Mouse (Mus musculus): Measurements from ENCODE around the gene Tmem109. TPM values are rescaled to one million over a fixed set of nuclear protein-coding genes. Genes with fewer than 3 reads are reported as not detected.
A peak's percentile ranks its signal among the peaks of the same experiment; 100 is the strongest.

The Tmem109 gene
- total and polyA plus RNA-seq, 2 experiments from 2014 or later: 27.9 to 37.4 TPM

GRCm38 (mm10) chr19:10831424-10831823, 50.4 kb downstream of the Tmem109 start:
- H3K27ac ChIP-seq: no peak overlapping the region
- H3K27me3 ChIP-seq (ENCODE audit: insufficient read depth, low read length): no peaks in the 10 kb centered on the region
- 13% methylated on average over 5 of the region's 5 CpGs for WGBS
- peak; percentile 63 for TF ChIP-seq CTCF (IDR thresholded peaks at IDR 0.05; ENCODE audit: low read depth)
- H3K9ac ChIP-seq (replicated peaks; ENCODE audit: low read length): no peak overlapping the region
- ATAC-seq (peak; percentile 59; the same call in 1 of the 2 replicates), DNase-seq (ENCODE audit: low spot score) (peak; percentile 71)
- H3K4me2 ChIP-seq (ENCODE audit: low read depth, low read length): no peak overlapping the region
- H3K36me3 ChIP-seq (ENCODE audit: insufficient read depth, low read length): no peaks in the 10 kb centered on the region
- H3K9me3 ChIP-seq (ENCODE audit: low read length): no peaks in the 10 kb centered on the region
- H3K4me1 ChIP-seq (ENCODE audit: insufficient read depth, low read length): no peaks in the 10 kb centered on the region
- H3K4me3 ChIP-seq (ENCODE audit: low read length): no peak overlapping the region

GRCm38 (mm10) chr19:10829436-10830175, 52.2 kb downstream of the Tmem109 start, which contains the start of gene Cd6:
Gene Cd6, minus strand, starts transcription at chr19:10830058.
- 92% methylated on average over 16 of the region's 16 CpGs for WGBS
- no peak for TF ChIP-seq CTCF (IDR thresholded peaks at IDR 0.05; ENCODE audit: low read depth)
- no peaks in the 10 kb centered on the region for H3K27me3 ChIP-seq (ENCODE audit: insufficient read depth, low read length)
- H3K27ac ChIP-seq: no peak within 1 kb of the TSS
- no peak within 1 kb of the TSS for H3K9ac ChIP-seq (replicated peaks; ENCODE audit: low read length)
- ATAC-seq (no peak), DNase-seq (ENCODE audit: low spot score) (no peak)
- no peaks in the 10 kb centered on the region for H3K4me1 ChIP-seq (ENCODE audit: insufficient read depth, low read length)
- H3K36me3 ChIP-seq (ENCODE audit: insufficient read depth, low read length): no peaks in the 10 kb centered on the region
- H3K4me3 ChIP-seq (ENCODE audit: low read length): no peak within 1 kb of the TSS
- no peaks in the 10 kb centered on the region for H3K9me3 ChIP-seq (ENCODE audit: low read length)
- H3K4me2 ChIP-seq (ENCODE audit: low read depth, low read length): no peak within 1 kb of the TSS

DNA sequence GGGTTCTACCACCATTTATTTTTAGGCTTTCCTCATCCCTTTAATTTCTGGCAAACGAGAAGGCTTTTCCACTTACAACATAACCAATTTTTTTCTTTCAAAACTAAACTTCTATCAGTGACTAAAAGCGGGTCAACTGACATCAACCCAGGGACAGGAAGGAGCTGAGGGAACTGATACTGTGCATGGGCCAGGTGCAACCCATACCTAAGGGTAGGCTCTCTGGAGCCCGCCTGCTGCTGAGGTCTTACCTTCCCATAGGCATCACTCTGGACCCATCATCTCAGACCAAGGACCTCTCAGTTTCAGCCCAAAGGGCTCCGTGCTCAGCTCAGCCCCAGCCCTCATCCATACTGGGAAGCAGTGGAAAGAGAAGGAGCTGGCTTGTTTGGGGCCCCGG, 53.5 kb downstream of the Tmem109 start:
- Histone ChIP-seq H3K4me3 (ENCODE audit: low read length) (no peak overlapping the region), H3K4me2 (ENCODE audit: low read depth, low read length) (no peak overlapping the region), H3K27me3 (ENCODE audit: insufficient read depth, low read length) (no peaks in the 10 kb centered on the region), H3K36me3 (ENCODE audit: insufficient read depth, low read length) (no peaks in the 10 kb centered on the region), H3K4me1 (ENCODE audit: insufficient read depth, low read length) (no peaks in the 10 kb centered on the region), H3K9ac (replicated peaks; ENCODE audit: low read length) (no peak overlapping the region), H3K9me3 (ENCODE audit: low read length) (no peaks in the 10 kb centered on the region), H3K27ac (no peak overlapping the region)
- WGBS: 89% methylated on average over 5 of the region's 5 CpGs
- TF ChIP-seq CTCF (IDR thresholded peaks at IDR 0.05; ENCODE audit: low read depth): no peak
- DNase-seq (ENCODE audit: low spot score) (no peak), ATAC-seq (no peak)

GRCm38 (mm10) chr19:10824061-10824460, 57.7 kb downstream of the Tmem109 start:
- no peak for TF ChIP-seq CTCF (IDR thresholded peaks at IDR 0.05; ENCODE audit: low read depth)
- Histone ChIP-seq H3K36me3 (ENCODE audit: insufficient read depth, low read length) (no peaks in the 10 kb centered on the region), H3K4me2 (ENCODE audit: low read depth, low read length) (no peak overlapping the region), H3K27ac (no peak overlapping the region), H3K9ac (replicated peaks; ENCODE audit: low read length) (no peak overlapping the region), H3K9me3 (ENCODE audit: low read length) (no peaks in the 10 kb centered on the region), H3K4me1 (ENCODE audit: insufficient read depth, low read length) (no peaks in the 10 kb centered on the region), H3K4me3 (ENCODE audit: low read length) (no peak overlapping the region), H3K27me3 (ENCODE audit: insufficient read depth, low read length) (no peaks in the 10 kb centered on the region)
- 92% methylated on average over 7 of the region's 7 CpGs for WGBS
- ATAC-seq (no peak), DNase-seq (ENCODE audit: low spot score) (no peak)

GRCm38 (mm10) chr19:10822534-10822933, 59.3 kb downstream of the Tmem109 start:
- TF ChIP-seq CTCF (IDR thresholded peaks at IDR 0.05; ENCODE audit: low read depth): no peak
- WGBS: 93% methylated on average over 4 of the region's 4 CpGs

GRCm38 (mm10) chr19:10821319-10821718, 60.5 kb downstream of the Tmem109 start:
- Histone ChIP-seq H3K4me1 (ENCODE audit: insufficient read depth, low read length) (no peaks in the 10 kb centered on the region), H3K4me3 (ENCODE audit: low read length) (no peak overlapping the region), H3K4me2 (ENCODE audit: low read depth, low read length) (no peak overlapping the region), H3K9me3 (ENCODE audit: low read length) (no peaks in the 10 kb centered on the region), H3K27me3 (ENCODE audit: insufficient read depth, low read length) (no peaks in the 10 kb centered on the region), H3K27ac (no peak overlapping the region), H3K36me3 (ENCODE audit: insufficient read depth, low read length) (no peaks in the 10 kb centered on the region), H3K9ac (replicated peaks; ENCODE audit: low read length) (no peak overlapping the region)
- DNase-seq (ENCODE audit: low spot score): no peak
- no peak for ATAC-seq
- TF ChIP-seq CTCF (IDR thresholded peaks at IDR 0.05; ENCODE audit: low read depth): no peak
- 47% methylated on average over 7 of the region's 7 CpGs for WGBS

More at GRCm38 (mm10) chr19:10822534-10822933, 59.3 kb downstream of the Tmem109 start:
- H3K9ac ChIP-seq (replicated peaks; ENCODE audit: low read length): no peak overlapping the region
- H3K4me2 ChIP-seq (ENCODE audit: low read depth, low read length): no peak overlapping the region
- H3K4me1 ChIP-seq (ENCODE audit: insufficient read depth, low read length): no peaks in the 10 kb centered on the region
- no peaks in the 10 kb centered on the region for H3K27me3 ChIP-seq (ENCODE audit: insufficient read depth, low read length)
- ATAC-seq: no peak
- no peak for DNase-seq (ENCODE audit: low spot score)
- H3K27ac ChIP-seq: no peak overlapping the region
- no peaks in the 10 kb centered on the region for H3K36me3 ChIP-seq (ENCODE audit: insufficient read depth, low read length)
- H3K9me3 ChIP-seq (ENCODE audit: low read length): no peaks in the 10 kb centered on the region
- no peak overlapping the region for H3K4me3 ChIP-seq (ENCODE audit: low read length)

Other genes starting within 250 kb of the Tmem109 start
- gene Vwce, start 247.8 kb downstream of the Tmem109 start, total RNA-seq (2014; rRNA removed): 1.3 and 7.0 TPM in 2 replicates
- gene Vwce, start 247.8 kb downstream of the Tmem109 start, polyA plus RNA-seq (2015; fragmentation: Nextera tagmentation; extraction: Ambion mirVana): 1.5 and 1.7 TPM in 2 replicates
- gene Pga5, start 203.9 kb downstream of the Tmem109 start, total RNA-seq (2014; rRNA removed): not detected in 2 replicates
- gene Pga5, start 203.9 kb downstream of the Tmem109 start, polyA plus RNA-seq (2015; fragmentation: Nextera tagmentation; extraction: Ambion mirVana): not detected in 2 replicates
- 29.8 and 30.7 TPM in 2 replicates for gene Vps37c, start 193.3 kb downstream of the Tmem109 start, total RNA-seq (2014; rRNA removed)
- gene Vps37c, start 193.3 kb downstream of the Tmem109 start, polyA plus RNA-seq (2015; fragmentation: Nextera tagmentation; extraction: Ambion mirVana): 25.8 and 27.2 TPM in 2 replicates
- 0.68 TPM in 1 of 2 replicates, not detected in the other for gene Cd5, start 143.0 kb downstream of the Tmem109 start, total RNA-seq (2014; rRNA removed)
- 0.26 and 0.32 TPM in 2 replicates for gene Cd5, start 143.0 kb downstream of the Tmem109 start, polyA plus RNA-seq (2015; fragmentation: Nextera tagmentation; extraction: Ambion mirVana)
- gene Cd6, start 51.9 kb downstream of the Tmem109 start, total RNA-seq (2014; rRNA removed): not detected in 2 replicates
- gene Cd6, start 51.9 kb downstream of the Tmem109 start, polyA plus RNA-seq (2015; fragmentation: Nextera tagmentation; extraction: Ambion mirVana): 0.08 TPM in 1 of 2 replicates, not detected in the other
- gene Slc15a3, start 42.3 kb downstream of the Tmem109 start, total RNA-seq (2014; rRNA removed): 1.5 and 1.9 TPM in 2 replicates
- 0.21 and 0.78 TPM in 2 replicates for gene Slc15a3, start 42.3 kb downstream of the Tmem109 start, polyA plus RNA-seq (2015; fragmentation: Nextera tagmentation; extraction: Ambion mirVana)
- gene Tmem132a, start 12.1 kb downstream of the Tmem109 start, total RNA-seq (2014; rRNA removed): 358 and 359 TPM in 2 replicates
- gene Tmem132a, start 12.1 kb downstream of the Tmem109 start, polyA plus RNA-seq (2015; fragmentation: Nextera tagmentation; extraction: Ambion mirVana): 131 and 141 TPM in 2 replicates
- 351 and 368 TPM in 2 replicates for gene Prpf19, start 13.2 kb upstream of the Tmem109 start, total RNA-seq (2014; rRNA removed)
- 37.5 and 40.3 TPM in 2 replicates for gene Prpf19, start 13.2 kb upstream of the Tmem109 start, polyA plus RNA-seq (2015; fragmentation: Nextera tagmentation; extraction: Ambion mirVana)
- gene Zp1, start 38.6 kb upstream of the Tmem109 start, total RNA-seq (2014; rRNA removed): 1.2 TPM in 1 of 2 replicates, not detected in the other
- gene Zp1, start 38.6 kb upstream of the Tmem109 start, polyA plus RNA-seq (2015; fragmentation: Nextera tagmentation; extraction: Ambion mirVana): 0.50 and 0.60 TPM in 2 replicates
- 0.47 and 1.1 TPM in 2 replicates for gene Ptgdr2, start 55.2 kb upstream of the Tmem109 start, total RNA-seq (2014; rRNA removed)
- gene Ptgdr2, start 55.2 kb upstream of the Tmem109 start, polyA plus RNA-seq (2015; fragmentation: Nextera tagmentation; extraction: Ambion mirVana): 0.11 and 0.16 TPM in 2 replicates
- gene Ccdc86, start 67.3 kb upstream of the Tmem109 start, total RNA-seq (2014; rRNA removed): 5.3 and 5.4 TPM in 2 replicates
- gene Ccdc86, start 67.3 kb upstream of the Tmem109 start, polyA plus RNA-seq (2015; fragmentation: Nextera tagmentation; extraction: Ambion mirVana): 14.2 and 15.1 TPM in 2 replicates
- not detected in 2 replicates for gene Ms4a10, start 92.7 kb upstream of the Tmem109 start, total RNA-seq (2014; rRNA removed)
- not detected in 2 replicates for gene Ms4a10, start 92.7 kb upstream of the Tmem109 start, polyA plus RNA-seq (2015; fragmentation: Nextera tagmentation; extraction: Ambion mirVana)
- gene Ms4a15, start 111.2 kb upstream of the Tmem109 start, total RNA-seq (2014; rRNA removed): not detected in 2 replicates
- gene Ms4a15, start 111.2 kb upstream of the Tmem109 start, polyA plus RNA-seq (2015; fragmentation: Nextera tagmentation; extraction: Ambion mirVana): not detected in 2 replicates
- not detected in 2 replicates for gene Ms4a18, start 136.0 kb upstream of the Tmem109 start, total RNA-seq (2014; rRNA removed)
- gene Ms4a18, start 136.0 kb upstream of the Tmem109 start, polyA plus RNA-seq (2015; fragmentation: Nextera tagmentation; extraction: Ambion mirVana): not detected in 2 replicates
- gene Ms4a8a, start 199.1 kb upstream of the Tmem109 start, total RNA-seq (2014; rRNA removed): not detected in 2 replicates
- not detected in 2 replicates for gene Ms4a8a, start 199.1 kb upstream of the Tmem109 start, polyA plus RNA-seq (2015; fragmentation: Nextera tagmentation; extraction: Ambion mirVana)
- gene 1700017D01Rik, start 248.9 kb upstream of the Tmem109 start, total RNA-seq (2014; rRNA removed): not detected in 2 replicates
- gene 1700017D01Rik, start 248.9 kb upstream of the Tmem109 start, polyA plus RNA-seq (2015; fragmentation: Nextera tagmentation; extraction: Ambion mirVana): not detected in 2 replicates